Mouse (Mus musculus) lung, adult 2 months (tissue): ENCODE measurements around the gene Ldlrad3.

Source experiments
- CTCF ChIP-seq: fragments of 200-500 bp; IDR thresholded peaks from 2 replicates; pipeline ENCODE4 v1.5.1; 2011; ENCODE audit warnings: mild to moderate bottlenecking, low read length, control low read depth; ENCODE audit not compliant: insufficient read depth
- POLR2A ChIP-seq: fragments of 200-500 bp; IDR thresholded peaks from 2 replicates; pipeline ENCODE4 v1.6.1; 2011; ENCODE audit warnings: low read depth, mild to moderate bottlenecking, control low read depth, low read length, borderline replicate concordance; ENCODE audit errors: extremely low read depth

- TF ChIP-seq POLR2A, result no peak
- no peak for TF ChIP-seq CTCF
These were observed 58.3 kb downstream of the Ldlrad3 start for GRCm38 (mm10) chr2:102127791-102128387.
